Mouse (Mus musculus) Muller cell, postnatal 12 days (primary cell): ENCODE measurements at regions not wholly inside any gene's neighbourhood (a gene's known extent, or its start where the extent isn't known, plus 50 kb on each side); places are given as distances from the start of the nearest gene placed in this dataset.
A peak's percentile ranks its signal among the peaks of the same experiment; 100 is the strongest.

Experiments
- DNase-seq: peaks from one replicate; pipeline ENCODE4 v3.0.0-alpha.2; 2015; ENCODE audit errors: inconsistent ontology term

DNA sequence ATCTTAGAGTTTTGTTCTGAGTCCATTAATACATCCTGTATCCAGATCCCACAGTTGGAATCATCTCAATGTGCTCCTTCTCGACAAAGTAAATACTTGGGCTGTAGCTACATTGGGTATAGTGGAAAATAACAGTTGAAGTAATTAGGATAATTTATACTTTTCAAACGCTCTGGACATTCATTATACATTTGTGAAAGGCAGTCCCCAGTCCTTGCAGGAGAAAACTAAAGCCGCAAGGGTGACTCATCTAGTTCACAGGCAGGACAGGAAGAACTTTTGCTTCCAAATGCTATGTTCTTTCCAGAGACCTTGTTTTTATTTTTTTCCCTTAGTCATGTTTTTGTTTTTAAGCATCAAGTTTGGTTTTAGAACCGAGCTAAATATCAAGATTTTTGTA lies 218.8 kb downstream of the Gpr37 start:
- peak; percentile 60 for DNase-seq

DNA sequence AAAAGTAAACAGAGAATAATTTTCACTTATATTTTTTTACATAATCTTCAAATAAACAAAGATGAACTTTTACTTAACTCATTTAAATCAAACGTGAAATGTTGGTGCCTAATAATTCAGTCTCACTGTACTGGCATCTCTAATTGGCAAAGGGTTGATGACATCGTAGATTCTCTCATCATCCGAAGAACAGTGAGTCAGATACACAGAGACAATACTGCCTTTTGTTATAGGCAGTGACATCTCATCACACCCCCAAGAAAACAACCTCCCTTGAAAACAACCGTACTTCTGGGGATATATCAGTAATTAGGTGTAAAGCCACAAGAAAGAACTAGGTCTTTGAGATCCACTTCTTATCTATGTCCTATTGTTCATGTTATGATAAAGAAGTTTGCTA lies 227.5 kb downstream of the Gpr37 start:
- peak; percentile 83 for DNase-seq

DNA sequence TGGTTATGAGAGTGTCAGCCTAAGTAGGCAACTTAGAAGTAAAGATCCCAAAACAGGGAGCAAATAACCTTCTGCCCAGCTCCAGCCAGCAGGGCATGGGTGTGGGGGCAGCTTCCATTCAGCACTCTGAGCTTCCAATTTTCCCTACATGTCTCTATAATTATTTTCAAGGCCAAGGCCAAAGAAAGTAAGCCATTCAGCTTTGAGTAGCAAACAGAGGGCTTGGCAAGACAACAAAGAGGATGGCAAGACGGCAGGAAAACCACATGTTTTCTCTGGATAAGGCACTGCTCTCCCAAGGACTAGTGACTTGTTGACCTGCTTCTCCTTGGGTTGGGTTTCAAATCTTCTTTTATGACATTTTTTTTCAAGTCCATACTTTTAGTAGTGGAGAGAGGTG lies 240.1 kb downstream of the Gpr37 start:
- DNase-seq: peak; percentile 73

GRCm38 (mm10) chr6:25449968-25450367 lies 240.6 kb downstream of the Gpr37 start:
- DNase-seq: peak; percentile 79

DNA sequence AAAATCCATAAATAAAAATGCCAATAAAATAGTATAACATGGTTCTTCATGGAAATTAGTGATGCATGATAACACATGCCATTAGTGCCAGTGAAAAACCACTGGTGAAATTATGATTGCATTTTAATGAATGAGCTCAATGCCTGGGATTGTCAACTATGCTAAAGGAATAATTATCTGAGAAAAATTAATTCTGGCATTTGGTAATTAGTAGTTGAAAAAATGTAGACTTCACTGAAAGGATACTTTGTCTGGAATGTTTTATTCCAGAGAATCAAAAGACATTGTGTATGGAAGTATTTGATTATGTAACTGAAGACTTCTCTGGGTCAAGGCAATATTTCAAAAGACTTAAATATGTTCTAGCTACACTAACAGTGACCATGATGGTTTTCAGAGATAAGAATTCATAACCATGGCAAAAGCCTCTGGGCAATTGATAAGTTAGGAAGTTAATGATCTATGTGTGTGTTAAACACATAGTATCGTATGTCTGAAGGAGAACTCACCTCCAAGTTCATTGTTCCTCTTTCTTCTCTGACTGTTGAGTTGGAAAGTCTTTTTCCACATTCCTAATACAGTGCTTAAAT lies 245.1 kb downstream of the Gpr37 start:
- DNase-seq: peak; percentile 94

DNA sequence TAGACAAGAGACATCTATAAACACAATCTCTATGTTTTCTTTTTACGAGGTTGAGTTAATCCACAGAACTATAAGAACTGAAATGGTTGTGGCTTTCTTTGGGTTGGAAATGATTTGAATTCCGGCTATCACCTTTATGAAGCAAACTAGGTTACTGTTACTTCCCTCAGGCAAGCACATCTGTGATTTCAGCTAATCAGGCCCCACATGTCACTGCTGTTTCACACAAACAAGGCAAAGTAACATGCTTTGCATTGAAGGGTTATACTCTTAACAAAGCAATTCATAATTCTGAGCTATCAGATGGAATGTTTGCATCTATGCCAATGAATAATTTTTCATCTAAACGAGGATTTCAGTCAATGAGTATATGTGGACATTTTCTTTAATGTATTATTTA lies 246.4 kb downstream of the Gpr37 start:
- DNase-seq: peak; percentile 44

GRCm38 (mm10) chr6:25443681-25444080 lies 246.8 kb downstream of the Gpr37 start:
- DNase-seq: peak; percentile 79

- DNase-seq: peak; percentile 73
These were observed 248.4 kb downstream of the Gpr37 start for GRCm38 (mm10) chr6:25442096-25442495.

- DNase-seq: peak; percentile 86
These were observed 252.7 kb downstream of the Gpr37 start for GRCm38 (mm10) chr6:25437875-25438274.

GRCm38 (mm10) chr6:25429047-25429446 lies 261.5 kb downstream of the Gpr37 start:
- peak; percentile 75 for DNase-seq

DNA sequence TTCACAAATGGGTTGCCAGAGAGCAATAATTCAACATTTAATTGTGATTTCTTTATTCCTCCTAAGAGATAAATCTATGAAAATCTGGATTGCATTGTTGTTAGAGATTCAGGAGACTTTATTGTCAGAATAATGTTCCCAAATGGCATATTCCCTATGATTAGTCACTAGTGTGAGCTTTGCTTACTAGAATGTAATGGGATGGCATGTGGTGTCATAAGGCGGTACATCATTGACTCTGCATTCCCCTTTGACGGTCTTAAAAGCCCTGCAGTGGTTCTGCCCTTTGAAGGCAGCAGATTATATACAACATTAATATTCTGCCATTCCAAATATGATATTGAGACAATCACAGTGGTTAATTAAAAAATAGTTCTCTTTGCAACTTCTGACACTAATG lies 271.7 kb downstream of the Gpr37 start:
- no peak for DNase-seq

GRCm38 (mm10) chr6:25389841-25390240 lies 300.7 kb downstream of the Gpr37 start:
- DNase-seq: peak; percentile 58
